Mouse (Mus musculus) frontal cortex, postnatal 25 days (tissue): ENCODE results near the gene Rbm46.

Experiments used
- DNase-seq, 2 experiments: peaks; one replicate each; pipeline ENCODE4 v3.0.0; 2022; ENCODE audit warnings: low spot score in 2 of 2

Gene Rbm46

DNA sequence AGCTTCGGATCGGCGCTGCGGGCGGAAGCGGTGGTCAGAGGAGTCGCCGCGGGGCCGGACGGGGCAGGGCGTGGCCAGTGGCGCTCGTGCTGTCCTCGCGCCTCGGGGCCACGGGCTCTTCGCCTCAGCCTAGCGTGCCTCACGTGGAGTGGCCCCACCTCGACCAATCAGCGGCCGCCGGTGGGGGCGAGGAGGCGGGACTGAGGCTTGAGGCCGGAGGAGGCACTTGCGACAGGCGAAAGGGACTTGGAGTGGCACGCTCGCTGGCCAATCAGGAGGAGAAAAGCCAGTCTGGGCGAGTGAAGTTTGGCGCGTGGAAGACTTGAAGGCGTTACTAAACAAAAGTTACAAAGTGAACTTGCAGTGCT, at the start of gene Rbm46:
Rbm46 (minus strand) TSS at position 112 of the 368 bp plus-strand sequence.
- peak; percentile 33 to 50 for DNase-seq

- no peak for DNase-seq
Observed at GRCm38 (mm10) chr3:82915632-82916031, 39.3 kb upstream of the Rbm46 start.

GRCm38 (mm10) chr3:82908671-82909070, 32.4 kb upstream of the Rbm46 start:
- no peak for DNase-seq

- no peak for DNase-seq
Observed at GRCm38 (mm10) chr3:82904211-82904908, 28.1 kb upstream of the Rbm46 start.

- DNase-seq, result no peak
Observed at GRCm38 (mm10) chr3:82903613-82904205, 27.4 kb upstream of the Rbm46 start, which contains the start of gene Lrat. Gene Lrat, minus strand, starts transcription at chr3:82903973.

GRCm38 (mm10) chr3:82902757-82903612, 26.7 kb upstream of the Rbm46 start:
- no peak for DNase-seq

GRCm38 (mm10) chr3:82888842-82889241, 12.6 kb upstream of the Rbm46 start:
- DNase-seq, result no peak

DNA sequence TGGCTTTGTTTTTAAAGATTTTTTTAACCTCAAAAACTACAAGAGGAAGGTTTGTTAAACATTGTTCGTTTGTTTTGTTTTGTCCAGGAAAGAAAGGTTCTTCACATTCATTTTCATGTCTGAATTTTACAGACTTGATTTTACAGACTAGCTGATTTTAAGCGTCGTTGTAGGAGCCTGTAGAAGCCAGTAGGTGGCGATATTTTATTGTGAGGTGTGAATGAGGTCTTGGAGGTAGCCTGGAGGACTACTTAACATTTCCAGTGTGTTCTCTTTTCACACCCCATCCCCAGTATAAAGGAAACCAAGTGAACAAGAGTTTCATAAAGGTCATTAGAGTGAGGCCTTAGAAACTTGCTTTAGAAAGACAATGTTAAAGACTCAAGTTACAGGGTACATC, 975 bp upstream of the Rbm46 start:
- no peak for DNase-seq

DNA sequence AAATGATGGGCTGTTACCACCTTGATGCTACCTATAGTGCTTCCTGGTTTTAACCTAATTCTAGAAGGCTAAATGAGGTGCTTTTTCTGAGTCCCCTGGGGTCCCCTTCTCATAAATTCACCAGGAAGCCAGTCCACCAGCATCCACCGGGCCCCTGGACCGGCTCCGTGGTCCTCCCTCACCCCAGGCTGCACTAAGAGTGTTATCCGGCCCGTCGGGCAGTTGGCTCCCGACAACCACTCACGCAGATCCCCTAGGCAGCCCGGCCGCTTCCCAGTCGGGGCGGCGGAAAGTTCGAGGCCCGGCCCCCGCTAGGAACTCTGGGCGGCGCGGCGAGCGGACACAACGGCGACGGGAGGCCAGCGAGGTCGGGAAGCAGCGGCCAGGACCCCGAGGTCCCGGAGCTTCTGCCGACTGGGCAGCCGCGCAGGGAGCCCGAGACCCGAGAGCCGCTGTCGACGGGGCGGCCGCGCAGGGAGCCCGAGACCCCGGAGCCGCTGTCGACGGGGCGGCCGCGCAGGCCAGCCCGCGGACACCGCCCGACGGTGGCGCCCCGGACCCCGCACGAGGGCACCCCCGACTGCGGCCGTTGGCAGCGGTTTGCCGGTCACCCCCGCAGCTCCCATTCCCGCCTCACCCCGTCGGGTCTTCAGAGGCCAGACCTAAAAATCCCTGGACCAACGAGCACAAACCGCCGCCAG, 462 bp downstream of the Rbm46 start:
- no peak for DNase-seq

DNA sequence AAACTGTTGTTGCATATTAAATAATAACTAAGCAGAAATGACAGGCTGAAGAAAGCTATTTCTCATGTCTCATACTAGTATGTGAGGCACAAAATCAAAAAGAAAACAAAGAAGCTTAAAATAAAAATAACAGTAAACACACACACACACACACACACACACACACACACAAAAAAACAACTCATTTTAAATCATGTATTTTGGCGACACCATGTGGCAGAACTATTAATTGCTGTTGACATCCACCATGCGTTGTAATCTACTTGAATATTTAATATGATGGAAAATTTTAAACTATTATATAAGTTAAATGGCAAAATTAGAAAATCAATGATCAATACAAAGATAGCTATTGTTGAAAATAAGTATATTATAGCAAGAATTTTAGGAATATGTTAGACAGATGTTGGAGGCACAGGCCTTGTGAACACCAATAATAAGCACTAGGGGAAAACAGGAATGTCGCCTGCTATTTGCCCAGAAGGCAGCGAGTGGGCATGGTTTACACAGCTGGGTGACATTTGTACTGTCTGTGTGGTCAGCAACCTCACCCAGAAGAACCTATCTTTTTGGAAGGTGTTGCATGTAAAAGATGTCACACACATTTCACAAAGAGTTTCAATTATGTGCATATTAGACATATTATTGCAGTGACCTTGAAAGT, 18.7 kb downstream of the Rbm46 start:
- peak in 1 of 2 experiments; percentile 27 for DNase-seq

GRCm38 (mm10) chr3:82825165-82825564, 51.1 kb downstream of the Rbm46 start:
- DNase-seq, result no peak

GRCm38 (mm10) chr3:82811851-82812250, 64.4 kb downstream of the Rbm46 start:
- no peak for DNase-seq

DNA sequence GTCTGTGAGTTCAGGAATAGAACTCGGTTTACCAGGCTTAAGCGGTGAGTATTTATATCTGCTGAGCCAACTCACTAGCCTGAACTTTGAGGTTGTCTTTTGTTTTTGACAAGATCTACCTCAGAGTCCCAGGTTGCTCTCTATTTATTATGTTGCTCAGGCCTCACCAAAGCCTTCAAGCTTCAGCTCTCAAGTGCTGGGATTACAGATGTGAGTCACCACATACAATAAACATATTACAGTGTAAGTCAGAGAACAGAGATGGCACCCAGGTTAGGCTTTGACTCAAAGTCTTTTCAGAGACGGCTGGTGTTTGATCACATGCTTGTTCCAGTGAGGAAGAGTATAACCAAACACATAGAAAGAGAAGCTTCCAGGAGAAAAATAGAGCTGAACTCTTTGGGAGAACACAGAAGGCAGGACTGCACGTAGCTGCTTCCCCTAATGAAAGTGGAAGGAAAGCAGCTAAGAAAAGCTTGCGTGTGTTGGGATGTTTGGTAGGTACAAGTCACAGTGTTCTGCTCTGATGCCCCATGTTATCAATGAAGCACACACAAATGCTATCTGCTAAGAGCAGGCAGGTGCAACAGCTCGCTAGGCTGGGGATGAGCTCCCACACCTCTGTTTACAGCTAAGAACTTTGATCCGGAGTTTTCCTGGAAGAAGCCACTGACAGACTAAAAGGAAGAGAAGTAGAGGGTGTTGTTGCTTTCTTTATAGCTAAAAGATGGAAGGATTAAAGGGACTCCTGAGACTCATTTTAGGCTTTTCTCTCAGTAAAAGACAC, 65.8 kb downstream of the Rbm46 start:
- no peak for DNase-seq

DNA sequence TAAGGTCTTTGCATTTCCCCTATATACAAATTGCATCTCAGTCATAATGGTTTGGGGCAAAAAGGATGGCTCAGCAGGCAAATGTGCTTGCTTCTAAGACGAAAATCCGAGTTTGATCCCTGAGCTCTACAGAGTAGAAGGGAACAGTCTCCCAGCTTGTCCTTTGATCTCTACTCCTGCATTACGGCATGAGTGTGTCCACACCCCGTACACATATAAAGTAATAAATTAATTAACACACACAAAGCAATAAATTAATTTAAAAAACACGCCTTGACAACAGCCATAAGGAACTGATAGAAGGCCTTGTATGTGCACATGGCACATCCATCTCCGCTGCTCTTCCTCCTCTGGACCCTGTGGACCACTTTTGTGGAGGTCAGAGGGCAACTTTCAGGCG, 66.5 kb downstream of the Rbm46 start:
- no peak for DNase-seq

- no peak for DNase-seq
Observed at GRCm38 (mm10) chr3:82808323-82808911, 67.9 kb downstream of the Rbm46 start.

GRCm38 (mm10) chr3:82805291-82805690, 71.0 kb downstream of the Rbm46 start:
- no peak for DNase-seq

GRCm38 (mm10) chr3:82800470-82800843, 75.8 kb downstream of the Rbm46 start:
- DNase-seq, result no peak

- no peak for DNase-seq
Observed at GRCm38 (mm10) chr3:82799735-82800469, 76.4 kb downstream of the Rbm46 start.

DNA sequence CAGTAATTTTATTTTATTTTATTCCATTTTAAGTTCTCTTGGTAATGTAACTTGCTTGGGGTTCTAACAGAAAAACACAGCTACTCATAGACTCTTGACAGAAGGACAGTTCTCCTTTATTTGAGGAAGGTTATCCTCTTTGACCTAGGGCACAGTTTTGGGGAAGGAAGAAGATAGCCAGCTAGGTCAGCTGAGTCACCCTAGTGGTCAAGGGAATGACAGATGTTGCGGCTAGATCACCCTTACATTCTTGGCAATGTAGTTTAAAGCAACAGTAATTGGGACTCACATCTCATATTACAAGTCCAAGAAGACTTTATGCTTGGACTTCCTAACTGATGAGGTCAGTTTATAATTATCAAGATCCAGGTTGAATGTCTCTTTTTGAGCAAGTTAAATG, 82.6 kb downstream of the Rbm46 start:
- DNase-seq, result no peak

- DNase-seq, result no peak
Observed at GRCm38 (mm10) chr3:82791663-82792062, 84.6 kb downstream of the Rbm46 start.
